In genomic region chr10:93275212-93276136, GRCm38 (mm10) we compare ENCODE assay signal across 8 mouse cellular contexts. TPM values are rescaled to one million over a fixed set of nuclear protein-coding genes. Genes with fewer than 3 reads are reported as not detected.
A peak's percentile ranks its signal among the peaks of the same experiment; 100 is the strongest.
DNase-seq lines count a peak whose midpoint lies in the region; ATAC-seq lines count a peak whose summit lies in the region.

No protein-coding gene starts in this region.

- peak overlapping the region; percentile 59 for H3K4me2 ChIP-seq in neural tube, embryonic 13.5 days

- H3K4me1 ChIP-seq in neural tube, embryonic 13.5 days (replicated peaks) = peaks cover 47% of the 10 kb centered on the region

- H3K9ac ChIP-seq in neural tube, embryonic 13.5 days = peak overlapping the region; percentile 64

- peak overlapping the region; percentile 88 for H3K27ac ChIP-seq in neural tube, embryonic 13.5 days (replicated peaks)

- WGBS in neural tube, embryonic 13.5 days = 24% methylated on average over 25 of the region's 25 CpGs

- H3K9me3 ChIP-seq in neural tube, embryonic 13.5 days = no peaks in the 10 kb centered on the region

- peak; percentile 52 for ATAC-seq in frontal cortex, adult (ENCODE audit: low TSS enrichment)
- ATAC-seq in neural tube, embryonic 13.5 days (ENCODE audit: low read depth) = peak; percentile 92

- no peaks in the 10 kb centered on the region for H3K36me3 ChIP-seq in neural tube, embryonic 13.5 days

- H3K4me3 ChIP-seq in neural tube, embryonic 13.5 days = peak overlapping the region; percentile 37

- peak; percentile 47 for DNase-seq in embryo, embryonic 10.5 days (ENCODE audit: low spot score)
- DNase-seq in embryo, embryonic 9.5 days (ENCODE audit: extremely low spot score) = no peak
- DNase-seq in cerebellum, adult 11 months = peak; percentile 92
- peak; percentile 84 to 90 for DNase-seq in layer of hippocampus, postnatal 14 days (ENCODE audit: low spot score in 2 of 2)
- DNase-seq in adipocyte (ENCODE audit: low spot score) = no peak
- DNase-seq in urinary bladder, postnatal 4 days (ENCODE audit: low spot score in 2 of 2) = no peak

- no peaks in the 10 kb centered on the region for H3K27me3 ChIP-seq in neural tube, embryonic 13.5 days

RNA-seq across cellular contexts. Expression of gene Elk3, which starts 35.5 kb away (rescaled TPM):
- 1 to 10 TPM; 8.9 to 9.8 TPM for total RNA-seq in layer of hippocampus, postnatal 14 days (2021)
- 15.1 and 18.3 TPM in 2 replicates for polyA plus RNA-seq in neural tube, embryonic 13.5 days (2015; fragmentation: Nextera tagmentation; extraction: Ambion mirVana)

Comparison
In these comparisons a context has a peak if more than half of its experiments do, and no peak if none do; other contexts are left out.
1. DNase-seq: peak in embryo, embryonic 10.5 days (single experiment), cerebellum, adult 11 months (single experiment) and layer of hippocampus, postnatal 14 days (2 of 2); none in embryo, embryonic 9.5 days (single experiment), adipocyte (single experiment) and urinary bladder, postnatal 4 days (0 of 2).